Mouse (Mus musculus) 3134 (cell line): Measurements from ENCODE around the gene Prop1.

ENCODE experiments used
- DNase-seq: peaks from one replicate; pipeline ENCODE4 v3.0.0-alpha.2; 2011; ENCODE audit warnings: low spot score; ENCODE audit not compliant: insufficient read length; ENCODE audit errors: extremely low read depth

Prop1 gene

DNA sequence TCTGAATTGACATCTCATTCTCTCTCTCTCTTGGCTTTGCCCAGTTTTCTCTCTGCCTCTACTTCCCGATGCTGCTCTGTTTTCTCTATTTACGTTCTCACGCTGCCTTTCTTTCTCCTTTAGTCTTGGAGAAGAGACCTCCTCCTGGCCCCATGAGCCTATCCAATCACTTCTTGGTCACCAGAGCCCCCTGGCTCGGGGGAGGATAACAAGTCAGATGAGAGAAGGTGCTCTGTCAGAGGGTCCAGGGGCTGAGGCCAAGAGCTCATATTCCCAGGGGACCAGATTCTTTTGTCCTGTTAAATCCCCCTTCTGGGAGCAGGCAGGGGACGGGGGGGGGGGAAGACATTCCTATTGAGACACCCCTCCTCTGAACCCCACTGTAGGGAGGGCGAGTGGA is at the start of gene Prop1:
Prop1 (minus strand) TSS at position 101 of the 400 bp plus-strand sequence.
- DNase-seq, result no peak

DNA sequence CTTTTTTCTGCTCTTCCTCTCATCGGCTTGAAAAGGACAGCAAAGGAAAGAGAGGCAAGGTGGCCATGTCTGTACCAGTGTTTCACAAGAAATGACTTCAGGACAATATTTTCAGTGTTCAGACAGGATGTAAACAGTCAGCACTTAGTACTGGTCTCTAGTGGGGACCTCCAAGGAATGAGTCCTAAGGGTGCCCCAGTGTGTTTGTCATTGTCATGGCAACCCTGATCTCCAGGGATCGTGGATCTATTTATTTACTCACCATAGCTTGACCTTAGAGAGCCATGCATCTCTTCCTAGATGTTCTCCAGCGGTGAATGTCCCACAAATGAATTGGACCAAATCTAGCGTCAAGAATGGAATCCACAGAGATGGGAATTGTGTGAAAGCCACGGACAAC is 49.7 kb upstream of the Prop1 start, which contains the start of gene Olfr51:
Olfr51 (plus strand) TSS at position 301 of the 400 bp plus-strand sequence.
- no peak for DNase-seq

DNA sequence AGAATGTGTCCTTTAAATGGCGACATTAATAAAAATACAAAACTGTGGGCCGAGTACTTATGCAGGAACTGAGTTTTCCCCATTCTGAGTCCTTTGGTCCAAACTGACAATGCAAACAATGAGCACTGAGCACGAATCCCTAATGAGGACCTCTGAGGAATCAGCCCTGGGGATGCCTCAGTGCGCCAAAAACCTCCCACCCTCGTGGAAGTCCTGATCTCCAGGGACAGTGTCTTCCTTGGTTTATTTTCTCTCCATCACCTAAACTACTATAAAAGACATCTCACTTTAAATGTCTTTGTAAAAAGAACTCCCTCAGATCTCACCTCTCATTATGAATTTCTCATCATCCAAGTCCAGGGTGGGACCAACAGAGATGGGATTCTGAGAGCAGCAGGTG is 28.1 kb upstream of the Prop1 start, which contains the start of gene Olfr1377:
Olfr1377 (plus strand) TSS at position 301 of the 400 bp plus-strand sequence.
- DNase-seq, result no peak

DNA sequence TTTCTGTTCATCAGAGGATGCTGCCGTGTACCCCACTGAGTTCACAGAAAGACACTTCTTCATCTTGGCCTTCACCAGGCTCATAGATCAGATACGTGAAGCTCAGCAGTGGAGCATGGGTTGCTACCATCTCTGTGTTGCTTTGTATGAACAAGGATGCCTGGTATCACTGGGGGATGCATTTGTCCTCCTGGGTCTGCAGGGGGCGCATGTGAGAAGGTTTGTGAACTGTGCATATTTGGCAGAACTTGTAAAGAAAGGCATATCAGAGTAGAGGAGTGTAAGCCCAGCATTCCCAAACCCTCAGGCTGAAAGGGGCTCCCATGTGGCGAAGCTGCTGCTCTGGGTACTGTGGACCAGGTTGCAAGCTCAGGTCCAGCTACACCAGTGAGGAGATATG is 23.7 kb upstream of the Prop1 start:
- no peak for DNase-seq

DNA sequence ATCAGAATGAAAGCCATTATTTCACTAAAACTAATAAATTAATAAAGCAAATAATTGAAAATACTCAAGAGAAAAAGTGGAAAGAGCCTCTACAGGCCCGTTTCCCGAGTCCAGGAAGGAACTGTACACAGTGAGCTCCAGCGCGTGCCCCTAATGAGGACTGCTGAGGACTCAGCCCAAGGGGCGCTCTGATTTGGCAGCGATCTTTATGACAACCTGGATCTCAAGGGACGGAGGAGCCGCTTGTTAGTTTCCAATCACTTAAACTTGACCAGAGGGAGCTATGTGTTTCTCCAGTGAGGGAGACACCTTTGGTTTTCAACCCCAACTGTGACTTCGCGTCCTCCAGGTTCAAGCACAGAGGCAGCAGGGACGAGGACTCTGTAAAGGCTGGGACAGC is 12.7 kb upstream of the Prop1 start, which contains the start of gene Olfr1378:
Olfr1378 (plus strand) TSS at position 301 of the 400 bp plus-strand sequence.
- no peak for DNase-seq

DNA sequence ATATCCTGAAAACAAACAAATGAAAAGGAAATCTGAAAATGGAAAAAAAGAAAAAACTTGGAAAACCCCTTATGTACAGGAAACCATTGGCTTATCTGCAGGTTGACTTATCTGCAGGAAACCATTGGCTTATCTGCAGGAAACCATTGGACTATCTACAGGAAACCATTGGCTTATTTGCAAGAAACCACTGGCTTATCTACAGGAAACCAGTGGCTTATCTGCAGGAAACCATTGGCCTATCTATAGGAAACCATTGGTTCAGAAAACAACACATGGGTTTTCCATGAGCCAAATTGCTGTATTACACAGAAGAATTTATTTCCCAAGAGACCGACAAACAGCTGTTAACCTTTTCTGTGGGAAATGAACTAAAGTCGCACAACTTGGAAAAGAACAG is 11.3 kb upstream of the Prop1 start:
- no peak for DNase-seq

DNA sequence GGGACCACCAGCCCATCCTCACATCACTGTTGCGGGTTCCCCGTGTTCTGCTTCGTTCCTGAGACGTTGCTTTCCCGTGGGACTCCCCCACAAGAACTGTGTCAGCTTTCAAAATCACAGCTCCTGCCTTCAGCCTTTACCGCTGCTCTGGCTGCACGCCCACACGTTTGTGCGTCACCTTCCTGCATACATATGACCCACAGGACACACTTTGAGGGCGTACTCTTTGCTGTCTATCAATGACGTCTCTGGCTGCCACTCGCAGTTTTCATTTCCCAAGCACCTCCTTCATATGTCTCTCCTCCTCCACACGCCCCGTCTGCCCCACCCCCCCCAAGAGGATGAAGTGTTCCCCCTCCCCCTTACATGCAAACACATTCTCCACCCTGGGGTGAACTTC is 1.3 kb downstream of the Prop1 start:
- no peak for DNase-seq

DNA sequence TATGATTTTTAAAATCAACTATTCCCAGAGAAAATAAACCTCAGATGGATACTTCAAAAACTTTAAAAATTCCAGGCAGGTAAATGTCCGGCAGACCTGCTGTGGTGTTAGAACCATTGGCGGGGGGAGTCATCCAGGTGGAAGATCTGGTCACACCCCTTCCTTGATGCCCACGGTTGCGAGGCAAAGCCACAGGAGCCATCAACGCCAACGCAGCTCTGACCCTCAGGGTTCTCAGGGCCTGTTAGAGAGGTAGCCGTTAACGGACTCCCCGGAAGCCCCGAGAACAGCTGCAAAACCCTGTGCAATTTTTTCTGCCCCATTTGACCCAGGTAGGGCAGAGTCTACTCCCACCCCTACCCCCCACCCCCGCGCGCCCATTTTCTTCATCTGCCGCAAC is 10.1 kb downstream of the Prop1 start, which contains the start of gene 4933414I15Rik:
4933414I15Rik (minus strand) TSS at position 260 of the 400 bp plus-strand sequence.
- no peak for DNase-seq

DNA sequence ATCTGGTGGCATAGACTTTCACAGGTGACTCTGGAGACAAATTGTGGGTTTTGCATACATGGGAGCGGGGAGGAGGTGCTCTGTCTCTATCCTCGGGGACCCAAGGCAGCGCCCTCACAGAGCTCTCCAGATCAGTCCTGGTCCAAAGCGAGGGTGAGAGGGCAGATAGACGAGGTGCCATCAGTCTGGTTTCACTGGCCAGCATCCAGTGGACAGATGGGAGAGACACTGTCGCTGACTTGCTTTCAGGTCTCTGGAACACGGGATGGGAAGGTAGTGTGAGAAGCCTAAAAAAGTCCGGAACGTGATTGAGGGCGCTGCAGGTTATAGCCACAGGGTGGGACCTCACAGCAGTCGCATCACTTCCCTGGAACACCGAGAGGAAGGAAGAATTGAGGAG is 11.2 kb downstream of the Prop1 start:
- DNase-seq, result no peak

DNA sequence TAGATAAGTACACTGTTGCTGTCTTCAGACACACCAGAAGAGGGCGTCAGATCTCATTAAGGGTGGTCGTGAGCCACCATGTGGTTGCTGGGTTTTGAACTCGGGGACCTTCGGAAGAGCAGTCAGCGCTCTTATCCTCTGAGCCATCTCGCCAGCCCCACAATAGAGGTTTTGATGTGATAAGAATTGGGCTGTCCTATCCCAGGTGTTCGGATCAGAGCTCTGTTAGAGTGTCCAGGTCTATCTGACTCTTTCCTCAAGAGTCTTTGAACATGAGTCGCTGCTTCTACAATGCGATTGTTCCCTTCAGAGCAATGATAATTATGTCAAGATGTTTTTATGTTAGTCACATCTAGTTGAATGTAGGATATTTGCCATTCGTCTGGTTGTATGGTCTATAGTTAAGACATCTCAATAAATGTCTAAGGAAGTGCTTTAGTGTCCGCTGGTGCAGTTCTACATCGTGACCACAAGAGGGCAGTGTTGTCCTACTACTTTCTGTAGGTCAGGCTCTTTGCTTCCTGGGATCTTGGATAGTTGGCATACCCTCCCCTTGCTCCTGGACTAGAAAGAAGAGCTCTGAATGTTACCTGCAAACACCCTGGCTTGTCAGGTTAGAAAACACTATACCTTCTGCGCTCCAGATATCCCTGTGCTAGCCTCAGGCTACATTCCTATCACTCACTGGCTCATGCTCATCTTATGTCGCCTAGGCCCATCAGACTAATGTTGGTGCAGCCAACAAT is 13.8 kb downstream of the Prop1 start:
- DNase-seq, result no peak

DNA sequence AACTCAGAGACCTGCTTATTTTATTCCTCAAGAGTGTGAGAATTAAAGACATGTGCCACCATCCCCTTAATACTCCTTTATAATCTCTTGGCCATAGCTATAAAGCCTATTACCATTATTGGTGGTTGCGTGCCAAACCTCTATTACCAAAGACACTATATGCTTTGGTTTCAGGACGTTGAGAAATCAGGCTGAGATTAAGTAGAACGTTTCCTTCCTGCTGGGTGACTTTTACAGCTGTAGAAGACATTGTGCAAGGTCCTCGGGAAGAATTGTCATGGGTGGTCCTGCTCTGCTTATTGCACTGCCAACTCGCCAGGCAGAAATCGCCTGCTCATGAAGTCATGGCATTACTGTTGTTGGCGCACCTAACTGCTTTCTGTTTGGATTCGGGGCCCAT is 15.1 kb downstream of the Prop1 start:
- DNase-seq, result no peak

DNA sequence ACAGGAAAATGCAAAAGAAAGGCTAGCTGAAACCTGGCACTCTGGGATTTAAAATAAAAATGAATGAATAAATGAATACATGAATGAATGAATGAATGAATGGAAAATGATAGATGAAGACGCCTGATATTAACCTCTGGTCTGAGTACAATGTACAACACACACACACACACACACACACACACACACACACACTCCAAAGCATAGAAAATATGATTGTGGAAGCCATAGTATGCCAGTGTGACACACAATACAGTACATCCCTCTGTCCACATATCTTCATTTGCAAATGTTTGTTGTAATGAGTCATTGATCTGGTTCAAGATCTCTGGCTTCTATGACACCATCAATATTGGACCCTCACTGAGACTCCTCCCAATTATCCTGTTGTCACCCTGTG is 21.5 kb downstream of the Prop1 start:
- no peak for DNase-seq

DNA sequence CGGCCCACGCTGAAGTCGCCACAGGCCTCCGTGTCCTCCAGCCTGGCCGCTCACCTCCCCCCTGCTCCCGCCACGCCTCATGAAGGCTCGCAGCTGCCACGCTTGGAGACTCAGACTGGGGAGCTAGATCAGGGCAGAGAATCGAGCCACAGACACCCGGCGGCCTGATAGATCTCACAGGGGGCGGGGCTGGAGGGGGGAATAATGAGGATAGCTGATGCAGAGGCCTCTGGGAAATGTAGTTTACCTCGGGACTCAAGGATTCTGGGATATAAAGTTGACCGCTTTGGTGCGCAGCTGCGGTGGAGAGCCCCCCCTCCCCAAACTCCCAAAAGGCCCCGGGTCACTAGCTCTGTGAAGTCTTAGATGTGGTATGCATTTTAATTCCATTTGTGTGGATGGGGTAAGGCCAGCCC is 22.1 kb downstream of the Prop1 start, which contains the start of gene Zfp354b:
Zfp354b (minus strand) TSS at position 183 of the 416 bp plus-strand sequence.
- DNase-seq, result no peak

DNA sequence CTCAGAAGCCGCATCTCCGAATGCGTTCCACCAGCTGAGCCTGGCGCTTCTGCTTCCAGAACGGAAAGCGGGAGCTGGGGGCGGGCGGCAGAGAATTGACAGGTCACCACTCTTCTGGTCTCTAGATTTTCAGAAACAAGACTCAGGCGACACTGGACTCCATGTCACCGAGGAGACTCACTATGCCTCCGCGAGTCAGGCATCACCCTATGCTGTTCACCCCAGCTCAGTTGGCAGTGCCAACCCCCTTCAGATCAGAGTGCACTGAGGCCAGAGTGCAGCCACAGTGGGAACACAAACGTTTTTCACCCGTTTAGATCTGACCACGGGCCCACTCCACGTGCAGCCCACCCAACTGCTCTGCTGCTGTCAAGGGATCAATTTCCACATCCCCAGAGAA is 22.5 kb downstream of the Prop1 start:
- DNase-seq, result no peak

DNA sequence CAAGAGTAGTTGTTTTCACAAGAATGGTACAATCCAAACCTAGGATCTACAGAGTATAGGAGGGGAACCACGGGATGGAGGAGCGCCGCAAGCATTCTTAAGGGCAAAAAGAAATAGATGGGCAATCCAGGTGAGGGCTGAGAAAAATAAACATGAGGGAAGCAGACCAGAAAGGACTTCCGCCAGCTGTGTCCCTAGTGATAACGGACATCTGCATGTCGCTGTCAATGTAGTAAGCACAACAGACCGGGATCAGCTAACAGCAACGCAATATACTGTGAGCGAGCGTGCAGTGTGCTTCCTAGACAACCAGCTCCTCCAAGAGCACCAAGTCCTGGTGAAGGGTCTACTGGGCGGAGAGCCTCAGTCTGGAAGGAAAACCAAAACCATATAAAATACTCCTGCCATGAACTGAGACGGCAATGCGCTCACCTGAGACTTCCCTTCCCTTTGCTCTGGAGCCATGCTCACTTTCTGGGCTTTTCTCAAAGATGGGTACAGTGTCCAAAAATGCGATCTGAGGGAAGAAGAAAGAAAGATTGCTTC is 23.0 kb downstream of the Prop1 start:
- no peak for DNase-seq

DNA sequence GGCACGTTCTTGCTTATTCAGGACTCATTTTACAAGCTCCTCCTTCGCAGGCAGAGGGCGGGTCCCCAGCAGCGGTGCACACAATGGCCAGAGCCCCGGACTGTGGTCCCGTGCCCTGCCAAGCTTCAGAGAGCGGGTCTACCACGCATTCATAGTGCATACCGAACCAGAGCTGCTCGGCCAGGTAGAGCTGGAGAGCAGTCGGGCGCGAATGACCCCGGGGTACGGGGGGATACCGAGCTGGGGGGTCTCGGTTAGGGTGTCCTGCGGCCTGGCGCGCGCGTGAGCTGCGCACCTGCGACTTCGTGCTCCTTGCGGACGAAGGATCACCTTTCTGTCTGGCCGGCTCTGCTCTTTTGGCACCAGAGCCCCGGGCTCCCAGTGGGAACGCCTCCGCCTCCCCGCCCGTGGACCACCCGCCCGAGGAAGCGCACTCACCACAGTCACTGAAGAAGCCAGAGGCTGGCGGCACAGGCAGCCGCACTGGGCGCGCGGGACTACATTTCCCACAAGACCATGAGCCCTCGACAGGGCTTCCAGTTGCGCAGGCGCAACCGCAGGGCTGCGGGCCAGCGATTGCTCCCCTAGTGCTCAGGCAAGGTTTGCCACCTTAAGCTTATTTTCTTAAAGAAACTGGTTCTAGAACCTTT is 37.8 kb downstream of the Prop1 start, which contains the start of gene Zfp2:
Zfp2 (minus strand) TSS at position 495 of the 650 bp plus-strand sequence.
- peak; percentile 40 for DNase-seq

DNA sequence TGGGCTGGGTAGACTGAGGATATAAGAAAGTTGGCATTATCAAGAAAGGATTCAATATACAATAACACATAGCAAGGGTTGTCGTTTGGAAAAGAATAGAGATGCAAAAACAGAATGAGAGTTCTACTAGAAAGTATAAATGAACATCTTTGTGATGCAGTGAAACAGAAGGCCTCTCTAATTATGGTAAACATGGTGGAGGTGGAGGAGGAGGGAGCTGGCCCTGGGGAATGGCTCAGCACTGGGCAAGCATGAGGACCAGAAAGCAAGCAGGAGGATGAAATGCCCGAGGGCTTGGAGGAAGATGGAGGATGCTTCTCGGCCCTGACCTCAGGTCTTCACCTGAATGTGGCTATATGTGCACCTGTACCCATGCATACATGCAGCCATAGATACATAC is 39.1 kb downstream of the Prop1 start:
- no peak for DNase-seq

DNA sequence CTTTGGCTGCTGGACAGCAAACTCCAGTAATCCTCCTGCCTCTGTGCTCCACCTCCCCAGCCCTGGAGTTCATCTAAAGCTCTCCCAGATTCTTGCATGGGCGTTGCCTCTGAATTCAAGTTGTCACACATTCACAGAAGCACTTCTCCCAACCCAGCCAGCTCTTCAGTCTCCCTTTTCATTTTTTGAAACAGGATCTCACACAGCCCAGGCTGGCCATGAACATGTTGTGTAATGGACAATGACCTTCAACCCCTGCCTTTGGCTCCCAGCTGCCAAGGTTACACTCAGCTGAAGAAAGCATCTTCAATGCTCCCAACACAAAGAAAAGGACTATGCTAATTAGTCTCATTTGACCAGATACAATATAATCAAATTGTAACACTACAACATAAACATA is 40.3 kb downstream of the Prop1 start:
- DNase-seq, result no peak

DNA sequence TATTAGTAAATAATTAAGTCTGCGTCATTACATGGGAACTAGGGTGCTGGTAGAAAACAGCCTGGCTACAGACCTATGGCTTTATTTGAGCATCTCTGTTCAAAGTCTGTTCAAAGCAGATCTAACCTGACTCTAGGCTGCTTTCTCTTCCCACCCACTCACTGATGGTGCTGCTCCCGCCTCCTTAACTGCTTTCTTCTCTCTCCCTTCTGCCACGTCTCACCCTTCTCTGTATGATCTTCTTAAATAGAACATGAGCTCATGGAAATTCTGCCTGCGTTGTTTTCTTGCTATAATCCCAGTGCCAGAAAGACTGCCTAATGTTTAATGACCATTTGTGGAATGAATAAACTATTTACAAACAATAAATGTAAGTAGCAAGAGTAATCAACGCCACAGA is 45.4 kb downstream of the Prop1 start:
- DNase-seq, result no peak
